Mouse (Mus musculus) gastrocnemius, postnatal 4 days (tissue): ENCODE results near the gene Rfng. TPM values are rescaled to one million over a fixed set of nuclear protein-coding genes. Genes with fewer than 3 reads are reported as not detected.
"Not testable (repeated sequence)": the region's sequence is repeated elsewhere in the genome, so short reads cannot be mapped to it uniquely, and the experiment has no call there.

Experiments used
- DNase-seq, 2 experiments: peaks; one replicate each; pipeline ENCODE4 v3.0.0; 2021 to 2022; ENCODE audit warnings: low spot score in 2 of 2, mixed read lengths in 2 of 2
- total RNA-seq, 2 experiments: library from RNA; stranded (reverse); gene quantifications; 2 replicates each; pipeline ENCODE4 v1.2.3; 2021

The Rfng gene
- total RNA-seq, 2 experiments from 2014 or later = 8.3 to 10.9 TPM

DNA sequence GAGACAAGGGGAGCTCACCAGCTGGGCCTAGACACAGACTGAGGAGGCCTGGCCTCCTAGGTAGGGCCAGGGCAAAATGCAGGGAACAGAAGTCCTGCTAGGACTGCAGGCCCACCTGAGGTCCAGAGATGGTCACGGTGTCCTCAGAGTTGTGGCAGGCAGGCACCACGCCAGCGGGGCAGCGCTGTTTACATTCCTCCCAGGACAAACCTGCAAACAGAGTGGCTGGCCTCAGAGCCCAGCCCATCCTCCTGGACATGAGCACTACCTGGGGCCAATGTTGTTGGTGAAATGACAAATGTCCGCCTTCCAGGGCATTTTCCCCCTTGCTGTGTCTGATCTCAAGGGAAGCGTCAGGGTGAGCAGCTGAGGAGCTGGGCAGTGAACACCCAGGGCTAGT is 33.4 kb upstream of the Rfng start:
- no peak for DNase-seq

GRCm38 (mm10) chr11:120812068-120812467 is 28.1 kb upstream of the Rfng start:
- no peak for DNase-seq

DNA sequence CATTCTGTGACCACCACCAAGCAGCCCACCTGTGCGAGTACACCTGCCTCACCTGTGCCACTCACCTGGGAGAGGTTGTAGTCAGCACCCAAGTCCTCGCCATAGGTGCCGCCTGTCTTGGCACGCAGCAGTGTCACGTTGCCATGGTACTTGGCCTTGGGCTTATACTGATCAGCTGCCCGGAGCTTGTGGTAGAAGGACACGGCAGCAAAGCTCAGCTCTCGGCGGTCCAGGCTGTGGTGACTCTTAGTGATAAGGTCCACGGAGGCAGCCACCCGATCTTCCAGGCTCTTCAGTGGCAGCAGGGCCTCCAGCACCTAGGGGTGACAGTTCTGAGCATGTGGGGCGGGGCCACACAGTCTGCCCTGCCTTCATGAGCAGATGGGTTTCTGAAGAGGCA is 24.0 kb upstream of the Rfng start:
- no peak for DNase-seq

GRCm38 (mm10) chr11:120805375-120806298 is 21.6 kb upstream of the Rfng start:
- no peak for DNase-seq

DNA sequence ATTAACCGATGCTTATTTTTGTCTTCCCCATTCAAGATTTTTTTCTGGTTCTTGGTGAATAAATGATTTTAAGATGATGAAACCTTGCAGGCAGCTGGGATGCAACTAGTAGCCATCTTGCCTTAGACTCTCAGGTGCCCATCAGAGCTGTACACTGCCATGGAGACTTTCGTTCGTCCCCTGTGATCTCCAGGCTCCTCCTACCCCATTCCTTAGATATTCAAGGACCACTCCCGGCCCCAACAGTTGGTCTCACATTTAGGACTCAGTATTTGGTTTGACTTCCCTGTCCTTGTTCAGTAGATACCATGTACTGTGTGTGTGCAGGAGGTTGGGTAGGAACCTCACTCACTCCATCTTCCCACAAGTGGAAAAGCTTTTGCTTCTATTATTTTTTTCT is 20.8 kb upstream of the Rfng start:
- DNase-seq = no peak

DNA sequence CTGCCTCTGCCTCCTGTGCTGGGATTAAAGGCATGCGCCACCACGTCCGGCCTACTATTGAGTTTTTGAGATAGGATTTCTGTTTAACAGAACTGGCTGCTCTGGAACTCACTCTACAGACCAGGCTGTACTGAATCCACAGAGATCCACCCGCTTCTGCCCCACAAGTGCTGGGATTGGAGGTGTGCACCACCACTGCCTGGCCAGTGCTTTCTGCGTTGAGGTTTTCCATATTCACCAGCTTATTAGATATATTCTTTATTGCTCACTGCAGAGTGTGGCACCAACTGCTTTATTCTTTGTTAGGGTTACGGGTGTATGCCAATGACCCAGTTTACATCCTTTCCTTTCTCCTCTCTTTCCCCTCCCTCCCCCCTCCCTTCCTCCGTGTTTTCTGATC is 20.3 kb upstream of the Rfng start:
- DNase-seq = no peak

- peak; percentile 74 to 91 for DNase-seq
Observed at GRCm38 (mm10) chr11:120800061-120800904, 16.3 kb upstream of the Rfng start.

DNA sequence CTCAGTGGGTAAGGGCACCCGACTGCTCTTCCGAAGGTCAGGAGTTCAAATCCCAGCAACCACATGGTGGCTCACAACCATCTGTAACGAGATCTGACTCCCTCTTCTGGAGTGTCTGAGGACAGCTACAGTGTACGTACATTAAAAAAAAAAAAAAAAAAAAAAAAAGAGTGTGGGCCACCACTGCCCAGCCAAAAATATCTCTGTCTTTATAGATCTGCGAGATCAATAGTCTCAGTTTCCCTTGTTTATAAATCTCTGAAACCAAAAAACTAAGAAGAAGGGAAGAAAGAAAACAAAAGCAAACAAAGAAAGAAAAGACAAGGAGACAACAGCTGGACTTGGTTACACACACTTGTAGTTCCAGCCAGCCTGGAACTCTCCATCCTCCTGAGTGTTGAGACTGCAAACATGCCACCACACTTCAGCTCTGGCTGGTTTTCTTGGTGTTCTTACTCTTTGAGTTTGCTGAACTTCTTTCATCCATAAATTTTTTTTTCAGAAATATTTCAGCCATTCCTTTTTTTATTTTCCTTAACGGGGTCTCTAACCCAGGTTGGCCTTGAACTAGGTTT is 15.4 kb upstream of the Rfng start:
- DNase-seq = no peak

- no peak for DNase-seq
Observed at GRCm38 (mm10) chr11:120798244-120798643, 14.2 kb upstream of the Rfng start.

- no peak for DNase-seq
Observed at GRCm38 (mm10) chr11:120796614-120796946, 12.6 kb upstream of the Rfng start.

GRCm38 (mm10) chr11:120795756-120796613 is 12.0 kb upstream of the Rfng start, which contains the start of gene Dus1l:
TSS of gene Dus1l (minus strand) at chr11:120796403.
- peak; percentile 94 to 95 for DNase-seq

DNA sequence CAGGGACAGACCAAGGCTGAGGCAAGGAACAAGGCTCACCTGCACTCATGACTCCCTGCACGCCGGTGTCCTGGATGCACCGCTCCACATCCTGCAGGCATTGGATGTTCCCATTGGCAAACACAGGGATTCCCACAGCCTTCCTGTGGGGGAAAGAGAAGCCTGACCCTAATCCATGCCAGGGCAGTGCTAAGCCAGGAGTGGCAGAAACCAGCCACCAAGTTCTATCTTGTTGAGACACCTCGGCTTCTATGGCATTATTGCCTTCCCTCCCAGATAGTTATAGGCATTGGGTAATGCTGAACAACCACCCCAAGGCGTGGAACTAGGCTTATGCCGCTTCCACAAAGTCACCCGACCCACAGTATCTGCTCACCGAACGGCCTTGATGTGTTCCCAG is 8.6 kb upstream of the Rfng start:
- DNase-seq = no peak

- no peak for DNase-seq
Observed at GRCm38 (mm10) chr11:120789810-120790209, 5.8 kb upstream of the Rfng start.

- DNase-seq = no peak
Observed at GRCm38 (mm10) chr11:120789355-120789754, 5.3 kb upstream of the Rfng start.

GRCm38 (mm10) chr11:120788460-120788859 is 4.5 kb upstream of the Rfng start:
- DNase-seq = not testable (repeated sequence)

DNA sequence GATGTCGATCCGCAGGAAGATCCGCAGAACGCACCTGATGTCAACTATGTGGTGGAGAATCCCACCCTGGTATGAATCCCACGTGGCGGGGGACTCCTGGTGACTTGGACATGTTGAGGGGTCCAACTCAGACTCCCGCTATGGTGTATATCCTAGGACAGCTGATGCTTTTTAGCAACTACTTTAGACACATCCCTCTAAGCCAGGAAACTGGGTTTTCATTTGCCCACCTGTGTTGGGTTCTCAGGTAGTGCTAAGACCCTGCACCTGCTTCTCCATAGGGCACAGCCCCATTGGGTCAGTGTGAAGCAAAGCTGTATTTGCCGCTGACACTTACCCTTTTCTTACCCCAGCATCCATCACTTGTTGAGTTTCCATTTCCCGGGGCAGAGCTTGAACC is 1.1 kb upstream of the Rfng start:
- no peak for DNase-seq

DNA sequence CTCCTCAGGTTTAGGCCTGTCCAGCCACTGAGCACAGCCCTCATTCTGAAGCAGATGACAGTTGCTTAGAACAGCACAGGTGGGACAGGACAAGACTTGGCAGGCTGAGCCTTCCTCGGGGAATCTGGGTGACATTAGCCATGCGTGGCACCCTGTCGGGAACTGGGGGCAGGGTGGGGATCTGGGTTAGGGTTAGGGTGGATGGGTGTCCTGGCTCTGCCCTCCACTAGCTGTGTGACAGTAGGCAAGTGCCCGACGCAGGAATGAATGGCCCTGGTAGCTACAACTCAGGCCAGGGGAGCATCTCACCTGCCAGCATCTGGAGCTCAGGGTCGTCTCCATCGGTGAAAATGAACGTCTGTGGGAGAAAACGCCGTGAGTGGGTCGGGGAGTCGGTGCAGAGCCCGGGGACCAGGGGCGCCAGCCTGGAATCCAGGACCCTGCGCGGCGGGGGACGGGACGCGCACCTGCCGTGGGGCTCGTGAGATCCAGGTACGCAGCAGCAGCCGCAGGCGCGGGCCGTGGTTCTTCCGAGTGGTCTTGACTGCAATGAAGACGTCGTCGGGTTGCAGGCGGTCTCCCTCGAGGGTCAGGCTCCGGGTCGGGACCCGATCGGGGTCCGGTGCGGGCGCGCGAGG is 462 bp downstream of the Rfng start:
- DNase-seq = no peak

DNA sequence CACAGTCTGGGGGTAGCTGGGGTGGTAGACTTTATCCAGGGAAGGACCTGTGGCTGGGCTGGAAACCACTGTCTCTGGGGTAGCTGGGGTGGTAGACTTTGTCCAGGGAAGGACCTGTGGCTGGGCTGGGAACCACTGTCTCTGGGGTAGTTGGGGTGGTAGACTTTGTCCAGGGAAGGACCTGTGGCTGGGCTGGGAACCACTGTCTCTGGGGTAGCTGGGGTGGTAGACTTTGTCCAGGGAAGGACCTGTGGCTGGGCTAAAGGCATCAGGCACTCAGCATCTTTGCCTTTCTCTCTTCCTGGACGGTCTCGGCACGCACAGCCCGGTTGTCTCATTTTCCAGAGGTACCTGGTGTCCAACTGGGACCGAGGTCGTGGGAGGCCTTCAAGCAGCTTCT is 2.6 kb downstream of the Rfng start:
- DNase-seq = not testable (repeated sequence)

DNA sequence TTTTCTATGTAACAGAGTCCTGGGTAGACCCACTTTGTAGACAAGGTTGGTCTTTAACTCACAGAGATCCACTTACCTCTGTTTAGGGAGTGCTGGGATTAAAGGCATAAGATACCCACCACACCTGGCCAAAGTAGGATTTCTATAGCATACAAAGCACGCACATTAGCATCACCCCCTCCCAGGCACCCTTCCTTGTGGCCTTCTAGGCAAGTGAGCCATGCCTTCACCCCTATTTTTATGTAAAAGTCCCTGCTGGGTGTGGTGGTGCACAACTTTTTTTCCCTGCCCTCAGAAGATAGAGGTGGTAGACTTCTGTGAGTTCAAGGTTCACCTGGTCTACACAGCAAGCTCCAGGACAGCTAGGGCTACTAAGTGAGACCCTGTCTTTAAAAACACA is 4.1 kb downstream of the Rfng start:
- DNase-seq = no peak

DNA sequence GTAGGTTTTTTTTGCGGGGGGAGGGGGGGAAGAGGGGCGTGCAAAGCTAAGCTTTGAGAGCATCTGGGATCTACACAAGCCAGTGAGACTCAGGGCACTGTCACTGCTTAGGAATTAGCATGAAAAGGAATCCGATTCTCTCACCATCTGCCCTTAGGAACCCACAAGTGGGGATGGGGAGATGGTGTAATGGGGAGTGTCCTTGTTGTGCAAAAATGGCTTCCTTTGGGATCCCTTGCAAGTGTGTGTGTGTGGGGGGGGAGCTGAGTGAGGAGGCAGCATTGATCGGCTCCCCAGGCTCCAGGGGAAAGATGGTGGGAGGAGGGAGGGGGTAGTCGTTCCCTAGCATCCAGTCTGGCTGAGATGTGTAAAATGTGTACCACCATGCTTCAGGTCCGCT is 6.9 kb downstream of the Rfng start:
- peak in 1 of 2 experiments; percentile 13 for DNase-seq
